Mouse (Mus musculus): ENCODE data around the gene Nudt1.
A peak's percentile ranks its signal among the peaks of the same experiment; 100 is the strongest.

Gene Nudt1

DNA sequence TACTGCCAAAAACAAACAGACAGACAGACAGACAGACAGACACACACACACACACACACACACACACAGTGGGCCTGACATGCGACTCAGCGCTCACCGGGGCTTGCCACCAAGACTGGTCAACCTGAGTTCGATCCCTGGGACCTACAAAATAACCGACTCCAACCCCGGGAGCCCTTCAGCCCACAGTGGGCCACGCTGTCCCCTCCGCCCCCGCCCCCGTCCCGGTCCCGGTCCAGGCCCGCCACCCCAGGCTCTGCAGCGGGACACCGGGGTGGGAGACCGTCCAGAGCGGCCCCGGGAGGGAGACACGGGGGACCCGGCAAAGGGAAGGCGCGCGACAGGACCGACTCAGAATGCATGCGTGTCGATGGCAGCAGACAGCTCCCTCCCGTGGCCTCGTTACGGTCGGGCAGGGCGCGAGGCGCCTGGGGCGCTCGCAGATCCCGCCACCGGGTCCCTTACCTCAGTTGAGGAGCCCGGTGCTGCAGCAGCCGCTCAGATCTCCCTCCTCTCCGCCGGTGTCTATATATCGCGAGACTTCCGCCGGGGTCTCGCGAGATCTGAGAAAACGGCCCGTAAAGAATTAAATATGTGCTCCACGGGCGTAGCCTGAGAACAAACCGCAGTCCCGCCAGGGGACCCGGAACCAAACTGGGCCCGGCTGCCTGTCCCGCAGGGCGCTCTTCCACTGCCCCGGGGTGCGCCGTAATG lies at the start of gene Nudt1, which contains the start of gene Mad1l1:
Gene Nudt1 (plus strand): TSS at position 615 of the 714 bp plus-strand sequence.
Gene Mad1l1 (minus strand): TSS at position 511 of the 714 bp plus-strand sequence.
- peak; percentile 93 to 96 for DNase-seq

DNA sequence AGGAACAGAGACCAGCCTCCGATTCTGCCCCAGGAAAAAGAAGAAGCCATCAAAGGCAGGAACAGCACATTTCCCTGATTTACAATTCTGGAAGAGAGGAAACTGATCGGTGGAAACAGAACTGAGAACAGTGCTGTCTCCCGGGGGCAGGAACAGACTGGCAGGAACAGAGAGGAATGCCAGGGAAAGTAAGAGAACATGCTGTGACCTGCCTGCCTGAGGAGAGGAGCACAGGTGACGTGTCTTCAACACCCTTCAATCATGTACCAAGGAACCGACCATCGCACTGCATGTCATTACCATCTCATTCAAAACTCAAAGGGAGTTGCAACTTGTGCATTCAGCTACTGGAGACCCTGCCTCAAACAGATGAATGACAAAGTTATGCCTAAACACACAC lies 44.7 kb upstream of the Nudt1 start:
- DNase-seq: no peak

DNA sequence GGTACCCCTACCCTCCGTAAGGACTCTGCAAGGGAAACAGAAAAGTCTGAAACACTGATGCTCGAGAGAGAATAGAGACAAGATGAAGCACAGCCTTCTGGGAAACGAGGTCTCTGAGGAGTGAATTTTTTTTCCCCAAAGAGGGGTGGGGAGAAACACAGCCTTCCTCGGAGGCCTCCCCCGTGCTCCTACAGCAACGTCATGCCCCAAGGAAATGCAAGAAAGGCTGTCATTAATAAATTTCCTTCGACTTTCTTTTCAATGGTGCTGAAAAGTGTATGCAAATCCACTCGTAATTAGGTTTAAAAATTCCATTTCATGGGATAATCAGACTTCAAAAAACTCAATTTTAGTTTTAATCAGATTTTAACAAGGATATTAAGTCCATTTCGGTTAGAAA lies 41.3 kb upstream of the Nudt1 start:
- no peak for DNase-seq

DNA sequence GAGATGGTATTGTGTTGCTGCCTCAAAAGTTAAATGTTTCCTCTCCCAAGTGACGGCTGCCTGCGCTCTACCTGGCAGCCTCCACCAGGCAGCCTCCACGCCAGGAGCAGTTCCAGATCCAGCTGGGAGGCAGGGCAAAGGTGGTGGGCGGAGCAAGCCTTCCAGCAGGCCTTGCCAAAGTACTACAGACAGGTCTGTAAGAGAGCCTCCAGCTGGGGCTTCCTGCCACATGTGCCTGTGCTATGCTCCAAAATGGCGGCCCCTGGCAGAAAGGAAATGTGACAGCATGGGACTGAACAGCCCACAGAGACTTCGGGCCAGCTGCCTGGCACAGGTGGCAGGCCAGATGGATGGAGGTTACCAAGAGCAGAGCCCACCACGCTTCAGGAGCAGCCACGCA lies 39.1 kb upstream of the Nudt1 start:
- peak; percentile 77 to 88 for DNase-seq

DNA sequence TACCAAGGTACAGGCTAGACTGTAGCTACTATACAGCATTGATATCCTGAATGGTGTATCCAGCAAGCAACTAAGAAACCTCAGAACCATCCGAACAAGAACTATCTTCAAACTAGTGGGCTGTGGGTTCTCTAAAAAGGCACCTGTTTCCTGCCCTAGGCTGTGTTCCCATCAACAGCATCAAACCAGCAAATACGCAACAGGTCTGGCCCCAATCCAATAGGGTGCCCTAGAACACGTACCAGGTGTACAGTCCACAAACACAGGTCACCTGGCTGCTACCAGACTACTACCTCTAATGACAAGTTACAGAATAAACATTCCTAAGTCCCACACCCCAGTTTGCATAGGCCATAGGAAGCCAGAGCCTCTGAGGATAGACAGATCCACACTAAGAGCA lies 38.6 kb upstream of the Nudt1 start:
- no peak for DNase-seq

DNA sequence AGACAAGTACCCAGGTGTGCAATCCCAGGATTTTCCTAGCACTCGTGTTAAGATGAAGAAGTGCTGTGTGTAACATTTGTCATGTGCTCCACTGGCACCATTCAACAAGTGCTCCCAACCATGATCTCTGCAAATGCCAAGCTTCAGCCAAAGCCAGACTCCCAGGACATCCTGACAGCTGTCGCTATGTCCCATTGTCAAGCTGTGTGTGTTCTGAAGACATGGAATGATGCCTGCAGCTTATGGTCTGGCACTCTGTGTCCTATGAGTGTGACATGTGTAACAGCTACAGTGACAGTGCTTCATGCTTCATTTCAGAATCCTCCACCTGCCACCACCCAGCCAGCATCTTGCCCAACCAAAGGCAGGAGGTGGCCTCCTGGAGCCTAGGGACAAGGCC lies 37.4 kb upstream of the Nudt1 start:
- DNase-seq: no peak

DNA sequence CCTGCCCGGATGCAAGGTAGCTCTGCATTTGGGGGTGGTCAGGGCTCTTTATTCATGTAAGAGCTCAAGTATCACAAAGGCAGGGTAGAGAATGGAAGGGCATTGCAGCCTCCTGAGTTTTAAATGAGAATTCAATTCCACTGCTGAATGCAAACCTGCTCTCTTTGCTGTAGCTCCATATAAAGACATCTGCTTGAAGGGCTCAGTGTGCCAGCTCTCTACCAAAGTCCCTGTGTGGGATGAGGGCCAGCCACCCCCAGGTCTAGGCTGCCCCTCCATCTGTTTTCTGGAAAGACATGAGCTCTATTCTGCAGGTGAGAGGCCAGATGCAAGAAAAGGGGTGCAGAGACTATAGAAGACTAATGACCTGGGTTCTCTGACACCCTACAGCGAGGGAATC lies 36.7 kb upstream of the Nudt1 start:
- DNase-seq: no peak

DNA sequence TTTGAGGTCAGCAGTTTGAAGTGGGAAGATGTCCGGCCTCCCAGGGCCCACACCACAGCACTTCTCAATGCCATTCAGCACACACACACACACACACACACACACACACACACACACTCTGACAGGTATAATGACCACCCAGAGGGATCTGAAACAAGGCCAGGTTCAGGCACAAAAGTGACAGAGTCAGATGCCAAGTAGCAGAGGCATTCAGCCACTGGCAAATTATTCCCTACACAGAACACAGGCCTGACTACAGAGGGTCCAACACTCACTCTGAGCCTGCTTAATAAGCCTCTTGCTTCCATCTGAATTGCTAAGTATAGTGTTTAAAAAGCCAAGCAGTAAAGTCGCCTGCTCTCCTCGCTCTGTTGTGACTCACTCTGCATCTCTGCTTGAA lies 33.2 kb upstream of the Nudt1 start:
- DNase-seq: no peak

DNA sequence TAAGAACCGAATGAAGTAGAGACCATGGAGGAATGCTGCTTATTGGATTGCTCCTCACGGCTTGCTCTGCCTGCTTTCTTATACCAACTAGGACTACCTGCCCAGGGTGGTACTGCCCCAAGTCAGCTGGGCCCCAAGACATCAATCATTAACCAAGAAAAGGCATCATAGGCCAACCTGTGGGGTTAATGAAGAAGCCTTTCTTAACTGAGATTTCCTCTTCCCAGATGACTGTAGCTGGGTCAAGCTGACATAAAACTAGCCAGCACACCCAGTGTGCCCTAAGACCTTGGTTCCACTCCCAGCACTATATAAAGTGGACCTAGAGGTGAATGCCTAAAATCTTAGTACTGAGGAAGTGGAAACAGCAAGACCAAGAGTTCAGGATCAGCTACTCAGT lies 32.3 kb upstream of the Nudt1 start:
- peak in 1 of 2 experiments; percentile 8 for DNase-seq

DNA sequence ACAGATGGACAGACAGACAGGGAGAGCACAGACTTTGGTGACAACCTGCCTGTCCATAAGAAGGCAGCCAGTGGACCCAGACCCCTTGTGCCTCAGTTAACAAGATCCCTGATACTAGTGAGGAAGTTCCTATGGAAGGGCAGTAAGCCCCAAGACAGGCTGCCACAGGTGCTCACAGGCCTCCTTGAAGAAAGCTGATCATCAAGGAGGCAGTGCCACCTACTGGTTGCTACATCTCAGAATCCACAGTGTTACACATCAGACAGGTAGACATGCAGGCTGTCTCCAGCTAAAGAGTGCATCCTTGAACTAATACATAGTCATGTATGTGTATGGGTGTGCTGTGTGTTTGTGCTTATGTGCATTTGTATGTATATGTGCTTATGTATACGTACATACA lies 29.3 kb upstream of the Nudt1 start:
- DNase-seq: peak; percentile 73 to 81

DNA sequence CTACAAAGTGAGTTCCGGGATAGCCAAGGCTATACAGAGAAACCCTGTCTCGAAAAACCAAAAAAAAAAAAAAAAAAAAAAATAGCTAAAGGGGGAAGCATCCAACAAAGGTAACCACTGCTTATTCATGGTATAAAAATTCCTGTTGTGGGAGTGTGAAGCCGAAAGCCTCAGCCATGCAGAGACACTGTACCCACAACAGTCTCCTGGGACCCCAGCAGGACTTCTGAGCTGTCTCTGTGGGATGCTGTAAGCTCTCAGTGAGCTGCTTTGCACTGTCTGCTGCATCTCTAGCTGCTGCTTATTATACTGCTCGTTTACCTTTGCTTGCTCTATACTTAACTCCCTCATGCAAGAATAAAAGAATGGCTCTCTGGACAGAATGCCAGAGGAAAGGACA lies 23.2 kb upstream of the Nudt1 start:
- DNase-seq: no peak

DNA sequence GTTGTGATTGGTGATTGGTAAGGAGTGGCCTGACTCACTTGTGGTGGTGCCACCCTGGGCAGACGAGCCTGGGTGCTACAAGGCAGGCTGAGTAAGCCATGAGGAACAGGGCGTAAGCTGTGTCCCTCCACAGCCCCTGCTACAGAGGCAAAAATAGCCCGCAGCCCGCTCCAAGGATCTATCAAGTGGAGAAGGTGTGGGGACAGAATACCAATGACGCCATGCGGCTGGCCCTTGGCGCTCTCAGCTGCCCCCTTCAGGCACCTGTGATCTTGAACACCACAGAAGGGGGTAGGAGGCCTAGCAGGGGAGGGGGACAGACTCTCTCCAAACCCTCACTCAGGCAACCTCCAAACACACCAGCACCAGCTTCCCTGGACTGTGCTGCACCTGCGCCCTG lies 15.4 kb upstream of the Nudt1 start:
- DNase-seq: no peak

DNA sequence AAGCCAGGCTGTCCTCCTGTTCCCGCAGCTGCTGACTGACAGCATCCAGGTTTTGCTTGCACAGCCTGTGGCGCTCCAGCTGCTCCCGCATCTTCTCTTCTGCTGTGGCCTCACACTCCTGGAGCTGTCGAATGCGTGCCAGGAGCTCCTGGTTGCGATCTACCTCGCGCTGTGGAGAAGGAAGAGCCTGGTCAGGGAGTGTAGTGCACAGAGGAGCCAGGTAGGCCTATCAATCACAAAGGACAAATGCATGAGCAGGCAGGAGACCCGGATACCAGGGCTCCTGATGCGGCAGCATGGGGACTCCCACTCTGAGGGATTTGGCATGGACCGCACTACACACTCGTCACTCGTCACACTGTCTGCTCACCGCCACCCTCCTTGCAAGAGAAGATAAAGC lies 13.9 kb upstream of the Nudt1 start:
- no peak for DNase-seq

DNA sequence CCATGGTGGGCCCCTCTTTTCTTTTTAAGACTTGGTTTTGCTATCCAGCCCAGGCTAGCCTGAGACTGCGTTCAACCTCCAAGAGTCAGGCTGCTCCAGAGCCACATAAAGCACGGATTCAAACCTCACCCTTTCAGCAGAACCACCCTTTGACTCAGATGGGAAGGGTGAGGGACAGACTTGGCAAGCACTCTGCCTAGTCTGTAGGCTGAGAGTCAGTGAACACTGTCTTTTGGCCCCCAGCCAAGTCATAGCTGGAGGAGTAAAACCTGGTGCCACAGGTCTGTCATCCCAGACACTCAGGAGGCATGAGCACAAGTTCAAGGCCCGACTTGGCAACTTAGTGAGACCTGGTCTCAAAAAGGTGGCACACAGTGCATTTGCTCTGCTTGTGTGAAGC lies 4.7 kb upstream of the Nudt1 start:
- peak in 1 of 2 experiments; percentile 31 for DNase-seq

DNA sequence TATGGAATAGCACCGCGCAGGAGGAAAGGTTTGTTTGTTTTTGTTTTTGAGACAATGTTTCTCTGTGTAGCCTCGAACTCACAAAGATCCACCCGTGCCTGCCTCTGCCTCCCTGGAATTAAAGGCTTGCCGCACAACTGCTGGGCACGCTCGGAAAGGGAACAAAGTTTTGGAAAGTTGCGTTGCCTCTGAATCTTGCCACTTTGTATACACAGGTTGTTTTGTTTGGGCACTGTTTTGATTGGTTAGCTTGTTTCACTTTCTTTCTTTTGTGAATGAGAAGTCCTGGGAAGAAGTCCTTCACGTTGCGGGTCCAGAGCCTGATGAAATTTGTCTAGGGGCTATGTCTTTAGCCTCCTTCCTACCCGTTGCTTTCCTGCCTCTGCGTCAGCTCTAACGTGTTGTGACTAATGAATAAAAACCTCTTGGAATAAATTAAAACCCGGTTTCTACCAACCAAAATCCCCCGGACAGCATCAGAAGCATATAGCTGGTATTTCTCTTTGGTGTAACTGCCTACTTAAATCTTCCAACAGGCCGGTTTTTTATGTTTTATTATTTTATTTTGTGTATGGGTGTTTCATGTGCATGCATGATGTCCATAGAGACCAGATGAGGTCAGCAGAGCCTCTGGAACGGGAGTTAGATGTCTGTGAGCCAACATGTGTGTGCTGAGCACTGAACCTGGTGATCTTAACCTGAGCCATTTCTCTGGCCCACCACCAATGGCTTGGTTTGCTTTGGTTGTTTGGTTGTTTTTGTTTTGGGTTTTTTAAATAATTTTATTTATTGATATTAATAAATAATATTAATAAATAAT lies 510 bp downstream of the Nudt1 start:
- DNase-seq: no peak

DNA sequence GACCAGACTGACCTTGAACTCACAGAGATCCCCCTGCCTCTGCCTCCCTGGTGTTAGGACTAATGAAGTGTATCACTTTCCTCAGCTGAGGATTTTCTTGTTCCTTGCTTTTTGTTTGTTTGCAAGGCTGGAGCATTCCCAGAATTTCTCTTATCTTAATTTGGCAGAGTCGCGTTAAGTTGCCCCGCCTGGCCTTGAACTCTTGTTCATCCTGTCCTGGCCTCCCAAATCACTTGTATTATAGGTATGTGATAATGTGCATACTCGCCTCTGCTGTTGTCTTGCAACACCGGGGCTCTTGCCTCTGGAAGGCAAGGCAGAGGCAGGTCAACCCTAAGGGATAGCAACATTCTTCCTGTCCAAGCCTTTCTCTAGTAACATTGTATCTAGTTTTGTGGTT lies 2.6 kb downstream of the Nudt1 start:
- DNase-seq: no peak

DNA sequence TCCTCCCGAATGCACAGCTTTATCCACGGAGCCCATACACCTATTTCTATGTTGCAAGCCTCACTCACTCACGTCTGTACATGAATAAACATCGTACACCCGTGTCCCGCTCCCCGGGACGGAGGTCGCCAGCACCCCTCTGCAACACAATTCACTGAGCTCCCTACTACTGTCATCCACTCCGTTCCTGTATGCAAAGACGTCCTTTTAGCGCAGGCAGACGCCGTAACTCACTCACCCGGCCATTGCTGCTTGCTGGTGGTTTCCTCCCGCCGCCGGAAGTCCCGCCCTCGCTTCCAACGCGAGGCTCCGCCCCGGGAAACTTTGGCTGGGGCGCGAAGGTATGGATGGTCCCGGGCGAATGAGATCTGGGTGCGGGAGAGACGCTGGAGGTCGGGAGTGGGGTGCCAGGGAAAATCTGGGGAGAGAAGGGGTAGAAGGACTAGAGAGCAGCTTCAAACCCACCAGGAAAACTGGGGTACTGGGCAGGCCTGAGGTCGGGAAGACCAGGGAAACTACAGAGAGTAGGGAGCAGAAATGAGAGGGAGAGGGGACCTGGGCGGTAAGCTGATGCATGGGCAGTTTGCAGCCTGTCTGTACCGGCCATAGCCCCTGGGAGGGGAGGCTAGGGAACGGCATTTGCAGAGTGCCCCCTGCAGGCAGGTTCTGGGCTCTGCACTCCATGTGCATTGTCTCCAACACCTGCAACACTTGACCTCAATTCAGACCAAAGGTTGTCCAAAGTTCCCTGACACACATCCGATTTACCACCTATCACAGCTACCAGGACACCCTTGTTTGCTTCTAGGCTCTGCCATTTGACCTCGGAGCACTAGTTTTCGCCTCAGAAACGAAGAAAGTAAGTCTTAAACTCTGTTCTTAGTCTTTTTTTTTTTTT lies 10.4 kb downstream of the Nudt1 start, which contains the start of gene Mrm2:
Gene Mrm2 (minus strand): TSS at position 284 of the 898 bp plus-strand sequence.
- peak; percentile 87 to 88 for DNase-seq

DNA sequence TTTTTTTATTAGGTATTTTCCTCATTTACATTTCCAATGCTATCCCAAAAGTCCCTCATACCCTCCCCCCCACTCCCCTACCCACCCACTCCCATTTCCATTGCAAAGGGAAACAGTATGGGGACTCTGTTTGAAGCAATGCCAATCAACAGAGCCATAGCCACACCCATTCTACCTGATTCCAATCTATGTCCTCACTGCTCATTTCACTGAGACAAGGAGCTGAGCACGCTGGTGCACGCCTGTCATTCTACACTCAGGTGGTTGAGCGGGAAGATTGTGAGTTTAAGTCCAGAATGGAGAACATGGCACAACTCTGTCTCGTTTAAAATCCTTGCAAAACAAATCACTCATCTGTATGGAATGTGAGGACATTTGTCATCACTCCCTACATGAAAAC lies 11.1 kb downstream of the Nudt1 start:
- DNase-seq: no peak

DNA sequence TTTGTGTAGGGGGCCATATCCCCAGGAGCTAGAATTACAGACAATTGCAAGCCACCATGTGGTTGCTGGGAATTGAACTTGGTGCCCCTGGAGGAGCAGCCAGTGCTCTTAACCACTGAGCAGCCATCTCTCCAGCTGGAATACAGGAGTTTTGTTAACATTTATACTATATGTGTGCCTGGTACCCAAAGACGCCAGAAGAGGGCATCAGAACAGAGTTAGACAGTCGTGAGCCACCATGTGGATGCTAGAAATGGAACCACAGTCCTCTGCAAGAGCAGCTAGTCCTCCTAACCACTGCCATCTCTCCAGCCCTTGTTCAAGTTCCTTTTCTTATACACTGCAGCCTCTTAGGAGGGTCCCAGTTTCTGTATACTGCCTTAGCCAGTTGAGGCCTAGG lies 12.2 kb downstream of the Nudt1 start:
- DNase-seq: peak in 1 of 2 experiments; percentile 48

DNA sequence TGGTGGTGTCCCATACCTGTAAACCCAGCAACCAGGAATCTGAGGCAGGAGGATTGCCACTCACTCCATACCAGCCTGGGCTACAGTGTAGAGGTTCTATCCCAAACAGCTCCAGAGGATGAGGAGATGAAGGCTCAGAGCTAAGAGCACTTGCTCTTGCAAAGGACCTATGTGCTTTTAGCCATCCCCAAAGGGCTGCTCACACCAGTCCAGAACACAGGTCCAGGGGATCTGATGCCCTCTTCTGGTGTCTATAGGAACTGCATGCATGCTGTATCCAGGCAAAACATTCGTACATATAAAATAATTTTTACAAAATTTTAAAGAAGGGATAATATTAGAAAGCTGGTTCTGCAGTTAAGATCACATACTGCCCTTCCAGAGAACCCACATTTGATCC lies 15.2 kb downstream of the Nudt1 start:
- peak in 1 of 2 experiments; percentile 63 for DNase-seq

DNA sequence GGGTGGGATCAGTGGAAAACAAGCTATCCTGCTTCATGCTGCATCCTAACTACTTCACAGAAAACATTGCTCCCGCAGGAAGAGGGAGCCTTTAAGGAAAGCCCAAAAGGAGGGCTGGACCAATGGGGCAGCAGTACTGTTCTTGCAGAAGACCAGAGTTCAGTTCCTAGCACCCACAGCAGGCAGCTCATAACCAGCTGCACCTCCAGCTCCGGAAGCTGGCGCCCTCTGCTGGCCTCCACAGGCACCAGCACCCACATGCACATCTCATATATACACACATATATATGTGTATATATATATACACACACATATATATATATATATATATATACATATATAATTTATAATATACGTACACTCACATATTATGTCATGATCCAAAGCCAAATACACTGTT lies 17.3 kb downstream of the Nudt1 start:
- no peak for DNase-seq

DNA sequence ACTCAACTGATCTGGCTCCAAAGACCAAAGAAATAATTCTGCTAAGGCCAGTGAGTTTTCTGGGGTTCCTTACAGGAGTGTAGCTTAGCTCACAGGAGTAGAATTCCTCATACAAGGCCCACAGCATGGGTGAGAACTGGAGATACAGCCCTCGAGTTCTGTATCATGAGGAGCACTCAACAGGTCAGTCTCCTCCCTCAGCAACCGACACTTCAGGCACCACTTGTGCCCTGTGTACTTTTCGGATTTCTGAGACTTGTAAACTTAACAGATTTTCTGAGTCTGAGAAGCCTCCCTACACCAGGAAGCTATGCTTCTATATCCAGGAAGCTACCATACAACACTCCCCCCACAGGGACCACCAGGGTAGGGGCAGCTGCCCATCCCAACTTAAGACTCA lies 18.4 kb downstream of the Nudt1 start:
- DNase-seq: no peak

DNA sequence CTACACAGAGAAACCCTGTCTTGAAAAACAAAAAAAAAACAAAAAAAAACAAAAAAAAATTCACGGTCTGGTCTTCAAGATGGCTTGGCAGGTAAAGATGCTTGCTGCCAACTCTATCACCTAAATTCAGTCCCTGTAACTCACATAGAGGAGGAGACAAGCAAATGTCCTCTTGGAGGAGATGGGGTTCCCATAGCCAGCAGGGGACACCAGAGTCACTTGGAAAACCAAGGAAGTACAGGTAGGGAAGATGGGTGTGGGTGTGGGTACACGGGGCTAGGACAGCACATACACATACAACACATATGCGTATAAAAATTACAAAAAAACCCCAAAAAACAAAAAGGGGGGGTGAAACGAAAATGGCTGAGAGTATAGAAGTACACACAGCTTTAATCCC lies 21.4 kb downstream of the Nudt1 start:
- no peak for DNase-seq
